Mouse (Mus musculus): ENCODE results near the gene Ypel4. TPM values are rescaled to one million over a fixed set of nuclear protein-coding genes. Genes with fewer than 3 reads are reported as not detected.
A peak's percentile ranks its signal among the peaks of the same experiment; 100 is the strongest.

Gene Ypel4
- total RNA-seq (2022), result under 1 TPM in 3 of 4 experiments, not detected in 1; 0.34 to 0.54 (median 0.54) TPM

DNA sequence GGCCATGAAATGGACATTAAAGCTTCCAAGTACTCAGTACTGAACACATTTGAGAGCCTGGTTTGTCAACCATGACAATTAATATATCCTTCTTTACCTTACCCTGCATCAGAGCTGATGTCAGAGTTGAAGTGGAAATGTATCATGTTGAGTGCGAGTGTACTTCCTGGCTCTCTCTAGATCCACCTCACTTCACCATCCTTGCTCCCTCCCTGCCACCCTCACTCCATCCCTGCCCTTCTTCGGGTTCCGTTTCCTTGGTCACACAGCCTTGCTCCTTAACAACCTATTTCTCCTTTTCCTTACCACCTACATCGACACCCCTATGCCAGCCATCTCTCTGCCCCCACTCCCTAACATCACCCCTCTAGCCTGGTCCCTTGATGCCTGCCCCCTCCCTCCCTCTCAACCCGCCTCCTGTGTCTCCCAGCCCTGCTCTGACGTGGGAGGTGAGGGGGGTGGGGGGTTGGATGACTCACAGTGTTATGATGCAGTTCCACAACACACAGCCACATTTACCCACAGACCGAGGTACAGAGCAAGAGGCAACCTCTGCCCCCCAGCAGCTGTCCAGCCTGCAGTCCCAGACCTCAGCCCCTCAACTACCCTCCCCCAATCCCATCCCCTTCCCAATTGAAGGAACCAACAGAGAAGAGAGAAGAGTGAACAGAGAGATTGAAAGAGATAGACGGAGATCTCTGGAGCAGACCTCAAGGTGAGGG lies at the start of gene Ypel4:
Gene Ypel4, plus strand, starts transcription at position 480 of the 722 bp plus-strand sequence.
- peak in 1 of 2 experiments; percentile 22 for DNase-seq (ENCODE audit: low spot score in 2 of 2)

DNA sequence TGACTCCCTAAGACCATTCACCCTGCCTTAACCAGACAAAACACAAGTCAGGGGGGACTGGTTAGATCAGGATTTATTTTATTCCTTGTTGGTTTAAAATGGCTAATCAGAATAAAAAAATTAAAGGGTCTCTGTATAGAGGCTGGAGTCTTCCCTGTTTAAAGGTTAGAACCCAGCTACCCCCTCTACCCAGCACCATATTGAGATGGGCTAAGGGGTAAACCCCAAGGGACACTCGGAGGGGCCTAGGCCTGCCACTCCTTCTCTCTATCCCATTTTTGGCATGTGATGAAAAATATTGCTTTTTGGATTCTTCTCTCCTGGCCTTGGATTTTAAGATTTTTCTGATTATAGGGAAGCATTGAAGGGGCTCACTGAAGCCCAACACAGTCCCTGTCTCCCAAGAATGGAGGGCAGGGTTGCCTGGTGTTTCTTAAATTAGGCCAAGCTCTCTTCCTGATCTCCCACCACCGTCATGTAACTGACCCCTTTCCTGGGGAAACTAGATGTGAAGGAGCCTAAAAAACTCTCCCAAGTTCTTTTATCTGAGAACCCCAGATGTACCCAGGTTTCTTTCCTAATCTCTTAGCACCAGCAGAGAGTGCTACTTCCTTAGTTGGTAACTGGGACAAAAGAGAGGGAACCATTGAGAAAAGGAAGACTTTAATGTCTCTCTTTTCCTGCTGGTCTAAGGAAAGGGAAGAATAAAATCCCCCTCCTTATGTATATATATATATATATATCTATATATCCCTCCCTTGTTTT lies 45.6 kb upstream of the Ypel4 start:
- DNase-seq (ENCODE audit: low spot score in 2 of 2), result no peak

GRCm38 (mm10) chr2:84690050-84690449 lies 43.8 kb upstream of the Ypel4 start:
- no peak for DNase-seq (ENCODE audit: low spot score in 2 of 2)

DNA sequence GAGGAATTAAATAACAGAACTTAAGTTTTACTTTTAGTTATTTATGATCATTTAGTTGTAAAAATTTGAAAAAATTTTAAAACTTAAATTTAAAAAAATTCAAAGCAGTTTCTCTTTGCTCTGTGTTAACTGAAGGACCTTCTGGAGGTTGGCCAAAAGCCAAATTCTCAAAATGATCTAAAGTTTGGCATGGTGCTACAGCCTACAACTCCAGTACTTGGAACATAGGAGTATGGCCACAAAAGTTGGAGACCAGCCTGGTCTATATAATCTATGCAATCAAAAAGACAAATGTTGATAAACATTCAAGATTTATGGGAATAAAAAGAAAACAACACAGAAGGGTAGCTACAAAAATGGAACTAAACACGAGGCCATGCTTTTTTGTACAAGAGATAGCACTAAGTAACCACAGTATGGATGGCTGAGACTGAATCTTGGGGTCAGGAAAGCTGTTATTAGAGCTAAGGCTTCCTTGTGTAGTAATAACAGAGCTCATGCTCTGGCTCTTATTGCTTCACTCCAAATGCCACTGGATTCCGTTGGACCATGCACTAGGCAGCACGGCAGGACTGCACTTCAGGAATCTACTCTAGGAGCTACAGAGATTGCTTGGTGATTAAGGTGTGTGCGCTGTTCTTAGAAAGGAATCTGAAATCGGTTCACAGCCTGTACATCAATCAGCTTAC lies 38.7 kb upstream of the Ypel4 start:
- no peak for DNase-seq (ENCODE audit: low spot score in 2 of 2)

GRCm38 (mm10) chr2:84703497-84703896 lies 30.4 kb upstream of the Ypel4 start:
- DNase-seq (ENCODE audit: low spot score in 2 of 2), result no peak

GRCm38 (mm10) chr2:84704329-84704728 lies 29.5 kb upstream of the Ypel4 start:
- DNase-seq (ENCODE audit: low spot score in 2 of 2), result no peak

GRCm38 (mm10) chr2:84705295-84705694 lies 28.6 kb upstream of the Ypel4 start:
- DNase-seq (ENCODE audit: low spot score in 2 of 2), result no peak

DNA sequence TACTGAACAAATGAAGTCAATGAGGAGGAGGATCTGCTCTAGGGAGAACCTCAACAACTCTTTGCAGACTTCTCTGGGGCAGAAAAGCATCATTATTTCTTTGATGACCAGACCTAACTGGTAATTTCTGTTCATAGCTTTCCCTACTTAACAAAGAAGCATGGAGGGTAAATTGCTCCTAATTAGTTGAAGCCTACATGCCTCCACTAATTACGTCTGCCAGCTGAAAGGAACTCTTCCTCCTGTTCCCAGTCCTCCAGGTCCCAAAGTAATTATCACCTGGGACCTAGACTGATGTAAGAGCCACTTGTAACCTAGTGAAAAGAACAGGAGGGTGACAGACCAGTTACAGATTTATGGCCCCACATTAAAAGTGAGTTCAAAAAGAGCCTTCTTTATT lies 26.3 kb upstream of the Ypel4 start:
- no peak for DNase-seq (ENCODE audit: low spot score in 2 of 2)

GRCm38 (mm10) chr2:84711898-84712297 lies 22.0 kb upstream of the Ypel4 start:
- no peak for DNase-seq (ENCODE audit: low spot score in 2 of 2)

GRCm38 (mm10) chr2:84714422-84714810 lies 19.4 kb upstream of the Ypel4 start:
- DNase-seq (ENCODE audit: low spot score in 2 of 2), result no peak

- peak; percentile 99 for DNase-seq (ENCODE audit: low spot score in 2 of 2)
These were observed 18.9 kb upstream of the Ypel4 start, which contains the start of gene Zdhhc5 for GRCm38 (mm10) chr2:84714811-84715561. TSS of gene Zdhhc5 (minus strand) at chr2:84715180.

- peak; percentile 39 to 83 for DNase-seq (ENCODE audit: low spot score in 2 of 2)
These were observed 18.1 kb upstream of the Ypel4 start for GRCm38 (mm10) chr2:84715562-84716361.

DNA sequence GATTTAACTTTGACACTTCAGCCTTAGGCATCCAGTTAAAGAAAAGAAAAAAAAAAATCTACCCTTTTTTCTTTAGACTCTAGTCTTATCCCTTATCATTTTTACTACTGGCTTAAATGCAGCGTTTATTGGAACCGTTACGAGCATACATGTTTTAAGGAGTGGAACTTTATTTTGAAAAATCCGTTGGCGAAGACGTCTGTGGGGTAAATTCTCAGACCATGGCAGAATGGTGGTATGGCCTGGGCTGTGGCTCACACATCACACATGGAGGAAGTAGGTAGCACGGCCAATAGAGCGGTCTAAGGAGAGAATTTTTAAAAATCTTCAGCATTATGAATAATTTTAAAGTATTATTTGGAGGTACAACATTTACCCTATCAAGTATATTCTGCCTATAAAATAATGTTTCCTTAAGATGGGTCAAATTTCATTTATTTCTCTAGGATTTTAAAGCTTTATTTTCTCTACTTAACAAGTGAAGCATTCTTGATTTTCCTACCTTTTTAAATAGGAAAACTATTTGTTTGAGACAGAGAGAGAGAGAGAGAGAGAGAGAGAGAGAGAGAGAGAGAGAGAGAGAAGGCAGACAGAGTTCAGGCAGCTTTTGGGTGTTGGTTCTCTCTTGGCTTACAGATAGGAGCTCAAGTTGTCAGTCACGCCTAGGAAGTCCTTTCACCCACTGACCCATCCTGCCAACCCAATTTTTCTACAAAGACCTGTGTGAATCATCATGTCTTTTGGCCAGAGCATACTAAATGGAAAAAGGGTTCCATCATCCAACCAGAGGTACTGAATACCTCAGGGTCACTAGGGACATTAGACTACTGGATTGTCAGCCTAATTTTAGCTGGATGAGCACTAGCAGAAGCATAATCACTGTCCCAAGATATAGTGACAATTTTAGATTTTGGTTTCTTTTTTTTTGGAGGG lies 17.2 kb upstream of the Ypel4 start:
- DNase-seq (ENCODE audit: low spot score in 2 of 2), result no peak

DNA sequence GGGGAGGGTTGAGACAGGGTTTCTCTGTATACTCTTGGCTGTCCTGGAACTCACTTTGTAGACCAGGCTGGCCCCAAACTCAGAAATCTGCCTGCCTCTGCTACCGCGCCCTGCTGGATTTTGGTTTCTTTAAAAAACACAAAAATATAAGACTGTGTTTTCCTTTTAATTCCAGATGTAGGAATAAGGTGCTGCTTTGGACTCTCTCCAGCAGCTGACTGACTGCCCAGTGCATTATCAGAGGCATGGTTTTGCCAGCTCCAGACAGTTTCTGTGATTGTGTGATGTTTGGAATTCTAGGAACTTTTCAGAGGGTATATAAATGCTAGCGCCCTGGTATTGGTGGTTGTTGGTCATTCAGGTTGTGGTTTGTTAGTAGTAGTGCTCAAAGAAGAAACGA lies 16.5 kb upstream of the Ypel4 start:
- no peak for DNase-seq (ENCODE audit: low spot score in 2 of 2)

DNA sequence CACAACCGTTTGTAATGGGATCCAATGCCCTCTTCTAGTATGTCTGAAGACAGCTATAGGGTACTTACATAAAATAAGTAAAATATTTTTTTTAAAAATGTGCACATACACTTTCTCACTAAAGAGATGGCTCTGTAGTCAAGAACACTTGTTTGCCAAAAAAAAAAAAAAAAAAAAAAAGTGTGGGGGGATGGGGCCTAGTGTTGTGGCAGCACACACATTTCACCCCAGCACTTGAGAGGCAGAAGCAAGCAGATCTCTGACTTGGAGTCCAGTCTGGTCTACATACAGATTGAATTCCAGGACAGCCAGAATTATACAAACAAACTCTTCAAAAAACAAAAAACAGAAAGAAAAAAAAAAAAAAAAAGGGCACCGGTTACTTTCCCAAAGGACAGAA lies 13.1 kb upstream of the Ypel4 start:
- no peak for DNase-seq (ENCODE audit: low spot score in 2 of 2)

DNA sequence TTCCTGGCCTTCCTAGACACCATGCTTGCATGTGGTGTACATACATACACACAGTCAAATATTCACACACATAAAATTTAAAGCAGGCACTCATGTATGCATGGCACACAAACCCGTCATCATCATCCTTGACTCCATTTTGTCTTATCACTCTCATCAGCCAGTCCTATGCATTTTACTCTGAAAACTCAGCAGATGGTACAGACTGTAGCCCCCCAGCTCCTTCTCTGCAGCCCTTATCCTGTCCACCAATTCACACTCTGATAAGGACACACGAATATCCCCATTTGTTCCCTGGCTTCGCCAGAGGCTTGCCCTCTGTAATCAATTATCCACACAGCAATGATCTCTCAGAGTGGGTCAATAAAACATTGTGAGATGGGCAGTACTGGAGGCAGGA lies 12.7 kb upstream of the Ypel4 start:
- no peak for DNase-seq (ENCODE audit: low spot score in 2 of 2)

- no peak for DNase-seq (ENCODE audit: low spot score in 2 of 2)
These were observed 10.0 kb upstream of the Ypel4 start for GRCm38 (mm10) chr2:84723856-84724255.

- no peak for DNase-seq (ENCODE audit: low spot score in 2 of 2)
These were observed 8.1 kb upstream of the Ypel4 start for GRCm38 (mm10) chr2:84725770-84726169.

DNA sequence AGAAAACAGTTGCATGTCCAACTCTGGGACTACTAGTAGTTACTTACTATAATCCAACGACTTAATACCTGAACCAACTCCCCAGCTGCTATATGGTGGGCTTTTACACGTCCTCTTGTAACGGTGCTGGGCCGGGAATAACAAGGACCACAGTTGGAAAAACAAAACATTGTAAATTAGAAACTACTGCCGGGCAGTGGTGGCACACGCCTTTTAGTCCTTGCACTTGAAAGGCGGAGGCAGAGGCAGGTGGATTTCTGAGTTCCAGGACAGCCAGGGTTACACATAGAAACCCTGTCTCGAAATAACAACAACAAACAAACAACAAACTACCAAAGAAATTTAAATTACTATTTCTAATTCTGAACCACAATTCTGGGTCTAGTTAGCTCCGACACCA lies 7.1 kb upstream of the Ypel4 start:
- no peak for DNase-seq (ENCODE audit: low spot score in 2 of 2)

All from gastrocnemius, adult 8-10 months (tissue).